Mouse (Mus musculus) hindbrain, postnatal 0 days (tissue): Measurements from ENCODE around the gene Chn2. TPM values are rescaled to one million over a fixed set of nuclear protein-coding genes. Genes with fewer than 3 reads are reported as not detected.

Experiments used
- ATAC-seq: fragments of 200-750 bp; cut with Nextera tagmentation; 2 replicates; pipeline ENCODE4 v1.8.0; 2017; ENCODE audit warnings: mild to moderate bottlenecking, moderate TSS enrichment, moderate library complexity
- DNase-seq: peaks from one replicate; pipeline ENCODE4 v3.0.0-alpha.2; 2015; ENCODE audit warnings: low spot score
- H3K27ac ChIP-seq: fragments of 300-500 bp; sonication (generic); 2 replicates; pipeline ENCODE4 v1.5.1; 2014; ENCODE audit warnings: mild to moderate bottlenecking
- H3K27me3 ChIP-seq: fragments of 300-500 bp; sonication (generic); 2 replicates; pipeline ENCODE4 v1.6.1; 2014; ENCODE audit warnings: low read length, mixed read lengths; ENCODE audit not compliant: insufficient read depth
- H3K36me3 ChIP-seq: fragments of 300-500 bp; sonication (generic); 2 replicates; pipeline ENCODE4 v1.6.1; 2014; ENCODE audit warnings: low read length, mixed read lengths; ENCODE audit not compliant: insufficient read depth
- H3K4me1 ChIP-seq: fragments of 300-500 bp; sonication (generic); 2 replicates; pipeline ENCODE4 v1.6.1; 2014; ENCODE audit warnings: antibody characterized with exemption, low read length, mixed read lengths; ENCODE audit not compliant: insufficient read depth
- H3K4me2 ChIP-seq: fragments of 300-500 bp; sonication (generic); 2 replicates; pipeline ENCODE4 v1.6.1; 2014; ENCODE audit warnings: low read depth, mild to moderate bottlenecking, low read length, moderate library complexity, mixed read lengths
- H3K4me3 ChIP-seq: fragments of 300-500 bp; sonication (generic); 2 replicates; pipeline ENCODE4 v1.5.1; 2014; ENCODE audit warnings: low read length
- H3K9ac ChIP-seq: fragments of 300-500 bp; sonication (generic); replicated peaks from 2 replicates; pipeline ENCODE4 v1.6.1; 2014; ENCODE audit warnings: mild to moderate bottlenecking, low read length, moderate library complexity, mixed read lengths
- H3K9me3 ChIP-seq: fragments of 300-500 bp; sonication (generic); 2 replicates; pipeline ENCODE4 v1.6.1; 2016; ENCODE audit warnings: low read length, mixed read lengths
- CTCF ChIP-seq: IDR thresholded peaks from 2 replicates; pipeline ENCODE4 v1.5.1; 2016; ENCODE audit warnings: antibody characterized with exemption, control low read depth, low read depth
- WGBS: fragments of 180-500 bp; shearing (Covaris S2); extraction: QIAGEN DNeasy Blood & Tissue Kit; methylation state at CpG from one replicate; pipeline ENCODE4 v1.1.7; 2014; 5-methylcytosine and 5-hydroxymethylcytosine counted together
- polyA plus RNA-seq: library from polyadenylated mRNA; unstranded; fragments of >200 nt; fragmentation: Nextera tagmentation; extraction: Ambion mirVana; gene quantifications from 2 replicates; pipeline ENCODE4 v1.2.1, GENCODE M21; 2015
- total RNA-seq: library from RNA; depleted of rRNA; stranded (reverse); fragments of >200 nt; gene quantifications from 2 replicates; pipeline ENCODE4 v1.2.3, GENCODE M21; 2014

Gene Chn2
- total and polyA plus RNA-seq, 2 experiments from 2014 or later, result 21.2 to 43.8 TPM

GRCm38 (mm10) chr6:54080518-54081285 is 41.3 kb downstream of the Chn2 start:
- ATAC-seq (no peak), DNase-seq (no peak)
- Histone ChIP-seq H3K36me3 (no peaks in the 10 kb centered on the region), H3K27ac (no peak overlapping the region), H3K4me2 (no peak overlapping the region), H3K4me3 (no peak overlapping the region), H3K27me3 (no peaks in the 10 kb centered on the region), H3K9ac (no peak overlapping the region), H3K4me1 (no peaks in the 10 kb centered on the region), H3K9me3 (no peaks in the 10 kb centered on the region)
- no peak for TF ChIP-seq CTCF
- 85% methylated on average over 15 of the region's 15 CpGs for WGBS

DNA sequence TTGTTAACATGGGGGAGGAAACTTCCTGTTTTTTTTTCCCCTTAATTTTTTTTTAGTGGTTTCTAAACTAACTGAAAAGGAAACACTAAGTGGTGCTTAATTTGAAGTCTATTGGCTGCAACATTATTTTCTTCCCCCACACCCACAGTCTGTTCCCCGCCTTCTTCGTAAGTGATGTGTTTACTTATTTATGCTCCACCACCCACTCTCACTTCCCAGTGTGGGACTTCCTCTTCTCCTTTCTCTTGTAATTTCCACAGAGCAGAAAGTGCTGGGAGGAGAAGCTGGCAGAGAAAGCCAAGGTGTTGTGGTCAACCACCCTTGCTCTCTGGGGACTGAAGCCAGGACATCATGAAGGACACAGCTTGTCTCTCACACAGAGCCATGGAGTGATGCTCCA is 43.2 kb downstream of the Chn2 start:
- 70% methylated on average over 2 of the region's 2 CpGs for WGBS
- no peak for TF ChIP-seq CTCF
- no peaks in the 10 kb centered on the region for H3K9me3 ChIP-seq
- DNase-seq (no peak), ATAC-seq (no peak)
- no peak overlapping the region for H3K9ac ChIP-seq
- no peak overlapping the region for H3K27ac ChIP-seq
- H3K36me3 ChIP-seq, result no peaks in the 10 kb centered on the region
- H3K27me3 ChIP-seq, result no peaks in the 10 kb centered on the region
- no peak overlapping the region for H3K4me3 ChIP-seq
- H3K4me2 ChIP-seq, result no peak overlapping the region
- no peaks in the 10 kb centered on the region for H3K4me1 ChIP-seq

DNA sequence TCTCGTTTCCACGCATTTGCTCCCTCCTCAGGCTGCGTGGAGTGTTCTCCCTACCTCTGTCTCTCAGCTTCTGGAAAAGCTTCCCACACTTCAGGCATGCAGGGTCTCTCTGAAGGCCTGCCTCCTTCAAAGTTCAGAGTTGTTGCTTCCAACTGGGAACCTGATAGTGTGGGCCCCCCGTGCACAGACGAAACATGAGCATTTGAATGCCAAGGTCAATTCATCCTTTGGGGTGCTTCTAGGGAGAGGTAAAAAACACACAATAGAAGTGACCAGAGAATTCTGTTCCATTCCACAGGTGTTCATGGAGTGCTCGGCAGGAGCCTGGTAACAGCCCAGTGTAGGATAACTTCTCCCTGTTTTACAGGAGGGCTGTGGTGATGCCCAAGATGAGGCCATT is 44.7 kb downstream of the Chn2 start:
- Histone ChIP-seq H3K4me3 (no peak overlapping the region), H3K9me3 (no peaks in the 10 kb centered on the region), H3K4me1 (no peaks in the 10 kb centered on the region), H3K4me2 (no peak overlapping the region), H3K9ac (no peak overlapping the region), H3K36me3 (no peaks in the 10 kb centered on the region), H3K27ac (no peak overlapping the region), H3K27me3 (no peaks in the 10 kb centered on the region)
- ATAC-seq, result no peak
- DNase-seq, result no peak
- TF ChIP-seq CTCF, result no peak
- WGBS, result 82% methylated on average over 6 of the region's 6 CpGs

DNA sequence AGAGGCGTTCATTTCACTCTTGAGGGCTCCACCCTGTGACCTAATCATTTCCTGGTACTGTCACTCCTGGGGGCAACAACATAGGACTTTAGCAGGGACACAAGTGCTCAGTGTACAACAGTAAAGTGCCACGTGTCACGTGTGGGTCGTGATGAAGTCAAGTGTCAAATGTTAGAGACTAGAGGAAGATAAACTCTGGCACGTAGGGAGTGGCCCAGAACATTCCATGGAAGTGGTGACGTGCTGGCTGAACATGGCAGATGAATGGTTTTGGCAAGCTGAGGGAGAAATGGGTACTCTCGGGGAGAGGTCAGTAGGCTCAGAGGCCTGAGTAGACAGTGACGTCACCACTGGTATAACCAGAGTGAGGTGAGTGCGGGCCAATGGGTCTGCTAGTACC is 45.7 kb downstream of the Chn2 start:
- Histone ChIP-seq H3K27ac (no peak overlapping the region), H3K4me1 (no peaks in the 10 kb centered on the region), H3K27me3 (no peaks in the 10 kb centered on the region), H3K4me2 (no peak overlapping the region), H3K9me3 (no peaks in the 10 kb centered on the region), H3K36me3 (no peaks in the 10 kb centered on the region), H3K9ac (no peak overlapping the region), H3K4me3 (no peak overlapping the region)
- no peak for TF ChIP-seq CTCF
- WGBS, result 84% methylated on average over 9 of the region's 9 CpGs
- DNase-seq, result no peak
- no peak for ATAC-seq

DNA sequence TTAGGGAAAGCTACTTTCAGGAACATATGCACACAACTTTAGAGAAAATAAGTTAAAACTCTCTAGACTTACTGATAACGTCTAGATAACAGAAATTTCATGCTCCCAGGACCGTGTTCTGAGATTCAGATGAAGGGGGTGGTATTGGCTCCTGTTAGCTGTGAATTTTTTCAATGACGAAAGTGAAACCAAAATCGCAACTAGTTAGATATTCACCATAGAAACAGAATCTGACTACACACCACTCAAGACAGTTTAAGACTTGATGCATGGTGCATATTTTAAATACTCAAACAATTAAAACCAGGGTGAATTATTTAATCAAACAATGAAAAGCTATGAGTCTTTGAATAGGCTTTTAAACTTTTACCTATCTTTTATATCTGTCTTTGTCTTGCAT is 48.8 kb downstream of the Chn2 start:
- H3K4me2 ChIP-seq, result no peak overlapping the region
- TF ChIP-seq CTCF, result no peak
- no peaks in the 10 kb centered on the region for H3K36me3 ChIP-seq
- ATAC-seq (no peak), DNase-seq (no peak)
- no peak overlapping the region for H3K27ac ChIP-seq
- H3K4me3 ChIP-seq, result no peak overlapping the region
- H3K27me3 ChIP-seq, result no peaks in the 10 kb centered on the region
- WGBS, result 92% methylated on average over 4 of the region's 4 CpGs
- no peaks in the 10 kb centered on the region for H3K4me1 ChIP-seq
- H3K9ac ChIP-seq, result no peak overlapping the region
- H3K9me3 ChIP-seq, result no peaks in the 10 kb centered on the region

DNA sequence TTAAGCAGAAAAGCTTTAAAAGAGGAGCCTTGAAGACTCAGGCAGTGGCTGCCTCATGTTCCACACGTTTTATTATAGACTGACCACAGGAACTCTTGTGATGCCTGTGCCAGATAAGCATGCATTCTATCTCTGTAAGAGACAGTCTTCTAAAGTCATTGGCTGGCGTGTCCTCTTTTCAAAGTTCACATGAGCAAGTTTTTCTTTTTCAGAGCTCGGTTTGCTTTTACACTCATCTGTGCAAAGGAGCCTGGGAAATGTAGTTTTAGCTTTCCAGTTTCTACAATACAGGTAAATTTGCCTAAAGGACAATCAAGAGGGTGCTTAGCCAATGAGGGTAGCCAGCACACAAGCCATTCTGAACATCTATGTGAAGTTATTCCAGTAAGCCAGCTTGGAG is 51.5 kb downstream of the Chn2 start:
- Histone ChIP-seq H3K27me3 (no peaks in the 10 kb centered on the region), H3K27ac (no peak overlapping the region), H3K4me1 (no peaks in the 10 kb centered on the region), H3K9ac (no peak overlapping the region), H3K9me3 (no peaks in the 10 kb centered on the region), H3K36me3 (no peaks in the 10 kb centered on the region), H3K4me3 (no peak overlapping the region), H3K4me2 (no peak overlapping the region)
- WGBS, result 74% methylated on average over 3 of the region's 3 CpGs
- ATAC-seq, result no peak
- TF ChIP-seq CTCF, result no peak
- DNase-seq, result no peak

GRCm38 (mm10) chr6:54092920-54093319 is 53.6 kb downstream of the Chn2 start:
- DNase-seq (no peak), ATAC-seq (no peak)
- Histone ChIP-seq H3K9ac (no peak overlapping the region), H3K9me3 (no peaks in the 10 kb centered on the region), H3K27ac (no peak overlapping the region), H3K4me1 (no peaks in the 10 kb centered on the region), H3K4me3 (no peak overlapping the region), H3K4me2 (no peak overlapping the region), H3K27me3 (no peaks in the 10 kb centered on the region), H3K36me3 (no peaks in the 10 kb centered on the region)
- 78% methylated on average over 3 of the region's 3 CpGs for WGBS
- no peak for TF ChIP-seq CTCF
